Mouse (Mus musculus) lung, embryonic 16.5 days (tissue): ENCODE results near the gene Crmp1. TPM values are rescaled to one million over a fixed set of nuclear protein-coding genes. Genes with fewer than 3 reads are reported as not detected.

Experiments
- ATAC-seq: fragments of 200-750 bp; cut with Nextera tagmentation; 2 replicates; pipeline ENCODE4 v1.8.0; 2017; ENCODE audit warnings: low read depth, mild to moderate bottlenecking, moderate library complexity
- H3K27ac ChIP-seq: fragments of 300-500 bp; sonication (generic); 2 replicates; pipeline ENCODE4 v1.5.1; 2014; ENCODE audit warnings: mild to moderate bottlenecking, control low read depth, low read length
- H3K27me3 ChIP-seq: fragments of 300-500 bp; sonication (generic); 2 replicates; pipeline ENCODE4 v1.6.1; 2014; ENCODE audit warnings: low read depth, low read length, mixed read lengths; ENCODE audit not compliant: control insufficient read depth, insufficient read depth
- H3K36me3 ChIP-seq: fragments of 300-500 bp; sonication (generic); 2 replicates; pipeline ENCODE4 v1.6.1; 2014; ENCODE audit warnings: low read length; ENCODE audit not compliant: control insufficient read depth, insufficient read depth
- H3K4me1 ChIP-seq: fragments of 300-500 bp; sonication (generic); replicated peaks from 2 replicates; pipeline ENCODE4 v1.6.1; 2014; ENCODE audit warnings: low read length, mixed read lengths; ENCODE audit not compliant: control insufficient read depth, insufficient read depth
- H3K4me2 ChIP-seq: fragments of 300-500 bp; sonication (generic); 2 replicates; pipeline ENCODE4 v1.6.1; 2014; ENCODE audit warnings: low read depth, low read length, control low read depth
- H3K4me3 ChIP-seq: fragments of 300-500 bp; sonication (generic); 2 replicates; pipeline ENCODE4 v1.5.1; 2014; ENCODE audit warnings: mild to moderate bottlenecking, low read length, control low read depth
- H3K9ac ChIP-seq: fragments of 300-500 bp; sonication (generic); 2 replicates; pipeline ENCODE4 v1.6.1; 2014; ENCODE audit warnings: low read length, control low read depth
- H3K9me3 ChIP-seq: fragments of 300-500 bp; sonication (generic); 2 replicates; pipeline ENCODE4 v1.6.1; 2016; ENCODE audit warnings: low read length; ENCODE audit not compliant: control insufficient read depth
- WGBS: fragments of 180-500 bp; shearing (Covaris S2); extraction: QIAGEN DNeasy Blood & Tissue Kit; methylation state at CpG from one replicate; pipeline ENCODE4 v1.1.7; 2014; 5-methylcytosine and 5-hydroxymethylcytosine counted together
- polyA plus RNA-seq: library from polyadenylated mRNA; unstranded; fragments of >200 nt; fragmentation: Nextera tagmentation; extraction: Ambion mirVana; gene quantifications from 2 replicates; pipeline ENCODE4 v1.2.1, GENCODE M21; 2015

The Crmp1 gene
- polyA plus RNA-seq, 1 experiment from 2014 or later = 9.5 TPM

DNA sequence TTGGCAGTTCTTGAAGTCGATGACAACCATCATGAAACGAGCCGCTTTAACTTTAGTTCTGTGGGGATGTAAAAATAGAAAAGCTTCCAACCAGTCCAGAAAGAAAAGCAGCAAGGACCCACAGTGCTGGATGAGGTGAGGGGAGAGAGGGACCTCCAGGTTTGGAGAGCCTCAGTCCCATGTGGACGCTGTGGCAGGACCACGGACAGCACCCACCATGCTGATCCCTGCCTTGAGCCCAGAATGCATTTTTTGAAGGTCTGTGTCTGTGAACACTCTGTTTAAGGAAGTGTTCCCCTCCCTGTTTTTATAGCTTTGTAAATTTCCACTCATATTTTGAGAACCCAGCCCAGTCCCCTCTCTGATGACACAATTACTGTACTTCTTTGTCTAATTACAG, 15.5 kb downstream of the Crmp1 start:
- Histone ChIP-seq H3K4me1 (no peaks in the 10 kb centered on the region), H3K9me3 (no peaks in the 10 kb centered on the region), H3K36me3 (no peaks in the 10 kb centered on the region), H3K27ac (no peak overlapping the region), H3K4me2 (no peak overlapping the region), H3K27me3 (no peaks in the 10 kb centered on the region), H3K9ac (no peak overlapping the region), H3K4me3 (no peak overlapping the region)
- ATAC-seq = no peak
- WGBS = 46% methylated on average over 5 of the region's 5 CpGs

GRCm38 (mm10) chr5:37261734-37262133, 20.0 kb downstream of the Crmp1 start:
- 66% methylated on average over 5 of the region's 5 CpGs for WGBS
- Histone ChIP-seq H3K27me3 (no peaks in the 10 kb centered on the region), H3K36me3 (no peaks in the 10 kb centered on the region), H3K4me2 (no peak overlapping the region), H3K4me1 (no peaks in the 10 kb centered on the region), H3K9me3 (no peaks in the 10 kb centered on the region), H3K27ac (no peak overlapping the region), H3K4me3 (no peak overlapping the region), H3K9ac (no peak overlapping the region)
- ATAC-seq = no peak

GRCm38 (mm10) chr5:37263816-37264215, 22.1 kb downstream of the Crmp1 start:
- WGBS = 66% methylated on average over 6 of the region's 6 CpGs
- H3K4me3 ChIP-seq = no peak overlapping the region
- no peak overlapping the region for H3K27ac ChIP-seq
- ATAC-seq = no peak
- no peak overlapping the region for H3K9ac ChIP-seq
- no peaks in the 10 kb centered on the region for H3K9me3 ChIP-seq
- H3K27me3 ChIP-seq = no peaks in the 10 kb centered on the region
- H3K36me3 ChIP-seq = no peaks in the 10 kb centered on the region
- H3K4me2 ChIP-seq = no peak overlapping the region
- no peaks in the 10 kb centered on the region for H3K4me1 ChIP-seq

DNA sequence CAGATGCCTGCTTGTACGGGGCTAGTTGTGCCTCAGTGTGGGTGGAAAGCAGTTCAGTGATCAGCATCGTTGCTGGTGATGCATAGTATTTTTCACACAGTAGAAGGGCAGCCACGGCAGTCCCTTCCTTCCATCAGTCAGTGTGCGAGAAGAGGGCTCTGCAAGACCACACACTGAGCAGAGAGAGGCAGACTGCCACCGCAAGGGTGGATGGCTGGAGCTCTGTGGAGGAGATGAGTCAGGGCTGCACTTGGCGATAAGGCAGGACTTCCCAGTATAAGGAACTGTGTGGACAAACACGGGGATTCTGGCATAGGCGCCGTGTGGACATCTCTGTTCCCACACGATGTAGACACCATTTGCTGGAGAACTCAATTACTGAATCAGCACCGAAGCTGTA, 39.3 kb downstream of the Crmp1 start:
- Histone ChIP-seq H3K9ac (no peak overlapping the region), H3K36me3 (no peaks in the 10 kb centered on the region), H3K4me1 (no peaks in the 10 kb centered on the region), H3K4me2 (no peak overlapping the region), H3K27me3 (no peaks in the 10 kb centered on the region), H3K4me3 (no peak overlapping the region), H3K9me3 (no peaks in the 10 kb centered on the region), H3K27ac (no peak overlapping the region)
- 81% methylated on average over 11 of the region's 11 CpGs for WGBS
- ATAC-seq = no peak

DNA sequence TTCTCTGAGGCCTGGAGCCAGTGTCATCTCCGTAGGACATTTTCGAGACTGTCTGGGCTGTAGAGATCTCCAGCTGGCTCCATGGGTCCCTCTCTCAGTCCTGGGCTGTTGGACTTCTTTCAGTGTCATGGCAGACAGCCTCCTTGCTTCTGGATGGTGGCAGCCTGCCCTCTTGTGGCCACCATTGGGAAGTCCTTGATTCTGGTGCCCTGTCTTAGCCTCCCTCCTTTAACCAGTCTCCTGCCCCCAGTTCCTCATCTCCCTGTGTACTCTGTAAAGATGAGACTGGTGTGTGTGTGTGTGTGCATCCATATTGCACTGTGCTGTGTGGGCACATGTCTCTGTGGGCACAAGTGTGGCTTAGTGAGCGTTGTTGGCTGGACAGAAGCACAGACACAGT, 46.6 kb downstream of the Crmp1 start:
- Histone ChIP-seq H3K27ac (no peak overlapping the region), H3K27me3 (no peaks in the 10 kb centered on the region), H3K4me1 (no peaks in the 10 kb centered on the region), H3K9me3 (no peaks in the 10 kb centered on the region), H3K36me3 (no peaks in the 10 kb centered on the region), H3K9ac (no peak overlapping the region), H3K4me3 (no peak overlapping the region), H3K4me2 (no peak overlapping the region)
- WGBS = 59% methylated on average over 3 of the region's 3 CpGs
- ATAC-seq = 0 out of 2 replicates have a peak, but pooled peaks have one; percentile 20

- Histone ChIP-seq H3K4me3 (no peak overlapping the region), H3K4me2 (no peak overlapping the region), H3K9me3 (no peaks in the 10 kb centered on the region), H3K27ac (no peak overlapping the region), H3K36me3 (no peaks in the 10 kb centered on the region), H3K4me1 (no peaks in the 10 kb centered on the region), H3K27me3 (no peaks in the 10 kb centered on the region), H3K9ac (no peak overlapping the region)
- 15% methylated on average over 3 of the region's 3 CpGs for WGBS
- no peak for ATAC-seq
Observed at GRCm38 (mm10) chr5:37289236-37289635, 47.5 kb downstream of the Crmp1 start.

- no peaks in the 10 kb centered on the region for H3K27me3 ChIP-seq
- H3K36me3 ChIP-seq = no peaks in the 10 kb centered on the region
- no peaks in the 10 kb centered on the region for H3K4me1 ChIP-seq
- ATAC-seq = no peak
- no peaks in the 10 kb centered on the region for H3K9me3 ChIP-seq
- H3K4me3 ChIP-seq = no peak overlapping the region
- H3K4me2 ChIP-seq = no peak overlapping the region
- WGBS = 57% methylated on average over 9 of the region's 9 CpGs
- no peak overlapping the region for H3K9ac ChIP-seq
- H3K27ac ChIP-seq = no peak overlapping the region
Observed at GRCm38 (mm10) chr5:37290983-37291382, 49.2 kb downstream of the Crmp1 start.

- H3K4me1 ChIP-seq = no peaks in the 10 kb centered on the region
Observed at GRCm38 (mm10) chr5:37296717-37297116, 55.0 kb downstream of the Crmp1 start.

GRCm38 (mm10) chr5:37298370-37298769, 56.6 kb downstream of the Crmp1 start:
- H3K4me3 ChIP-seq = no peak overlapping the region
- no peak overlapping the region for H3K27ac ChIP-seq
- H3K9ac ChIP-seq = no peak overlapping the region
- no peak overlapping the region for H3K4me2 ChIP-seq
- no peaks in the 10 kb centered on the region for H3K27me3 ChIP-seq
- 26% methylated on average over 7 of the region's 7 CpGs for whole genome bisulfite sequencing
- H3K36me3 ChIP-seq = no peaks in the 10 kb centered on the region
- no peak for ATAC-seq
- no peaks in the 10 kb centered on the region for H3K9me3 ChIP-seq
- H3K4me1 ChIP-seq = no peaks in the 10 kb centered on the region

More at GRCm38 (mm10) chr5:37296717-37297116, 55.0 kb downstream of the Crmp1 start:
- no peak overlapping the region for H3K9ac ChIP-seq
- H3K9me3 ChIP-seq = no peaks in the 10 kb centered on the region
- WGBS = 51% methylated on average over 10 of the region's 10 CpGs
- H3K36me3 ChIP-seq = no peaks in the 10 kb centered on the region
- 0 out of 2 replicates have a peak, but pooled peaks have one; percentile 28 for ATAC-seq
- H3K27me3 ChIP-seq = no peaks in the 10 kb centered on the region
- no peak overlapping the region for H3K4me2 ChIP-seq
- H3K4me3 ChIP-seq = no peak overlapping the region
- no peak overlapping the region for H3K27ac ChIP-seq

GRCm38 (mm10) chr5:37310026-37310425, 68.3 kb downstream of the Crmp1 start:
- Histone ChIP-seq H3K36me3 (no peaks in the 10 kb centered on the region), H3K27me3 (no peaks in the 10 kb centered on the region), H3K9me3 (no peaks in the 10 kb centered on the region), H3K4me3 (no peak overlapping the region), H3K9ac (no peak overlapping the region), H3K4me2 (no peak overlapping the region), H3K4me1 (no peaks in the 10 kb centered on the region), H3K27ac (no peak overlapping the region)
- no peak for ATAC-seq
- WGBS = 87% methylated on average over 9 of the region's 9 CpGs
